Mouse (Mus musculus): ENCODE results near the gene Icos. TPM values are rescaled to one million over a fixed set of nuclear protein-coding genes. Genes with fewer than 3 reads are reported as not detected.

The Icos gene
- polyA plus RNA-seq, 1 experiment from 2014 or later, result 0.50 TPM

DNA sequence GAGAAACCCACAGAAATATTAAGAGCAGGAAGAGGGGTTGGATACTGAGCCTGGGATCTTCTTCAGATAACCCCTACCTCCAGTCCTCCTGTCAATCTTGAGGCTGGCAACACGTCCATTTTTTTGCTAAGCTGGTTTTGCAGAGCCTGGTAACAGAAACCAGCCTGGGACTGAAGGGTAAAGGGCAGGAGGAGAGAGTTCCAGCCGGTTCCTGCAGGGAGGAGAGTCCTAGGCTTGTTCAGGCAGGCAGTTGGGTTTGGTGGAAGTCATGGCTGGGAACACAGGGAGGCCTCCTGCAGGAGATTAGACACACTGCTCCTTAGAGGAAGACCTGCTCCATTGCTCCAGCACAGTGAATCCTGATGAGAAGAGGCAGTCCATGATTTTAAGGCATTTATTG, 10.2 kb upstream of the Icos start:
- Histone ChIP-seq H3K9ac (no peak overlapping the region), H3K27me3 (no peaks in the 10 kb centered on the region), H3K4me1 (no peaks in the 10 kb centered on the region), H3K4me3 (no peak overlapping the region), H3K9me3 (no peaks in the 10 kb centered on the region), H3K27ac (no peak overlapping the region), H3K36me3 (no peaks in the 10 kb centered on the region), H3K4me2 (replicated peaks) (no peak overlapping the region)
- no peak for ATAC-seq (ENCODE audit: insufficient number of reproducible peaks, insufficient read depth, low FRiP score, low TSS enrichment)
- WGBS, result 44% methylated on average over 2 of the region's 2 CpGs

DNA sequence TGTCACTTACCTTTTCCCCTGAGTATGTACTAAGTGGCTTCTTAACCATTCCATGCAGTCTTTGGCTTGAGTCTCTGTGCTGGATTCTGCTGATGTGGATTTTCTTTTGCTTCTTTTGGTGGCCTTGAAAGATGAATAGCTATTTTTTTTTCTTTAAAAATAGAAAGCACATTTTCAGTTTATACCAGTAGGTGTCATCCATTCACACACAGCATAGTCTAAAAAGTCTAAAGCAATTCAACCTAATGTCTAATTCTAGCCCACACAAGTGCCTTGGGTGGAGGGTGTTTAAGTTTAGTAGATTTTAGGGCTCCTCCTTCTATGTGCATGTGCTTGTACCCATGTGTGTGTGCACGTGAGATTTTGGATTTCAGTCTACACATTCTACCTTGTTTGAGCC, 6.9 kb upstream of the Icos start:
- H3K4me1 ChIP-seq, result no peaks in the 10 kb centered on the region
- no peak overlapping the region for H3K9ac ChIP-seq
- no peak overlapping the region for H3K4me3 ChIP-seq
- no peaks in the 10 kb centered on the region for H3K27me3 ChIP-seq
- WGBS, result 88% methylated on average over 1 of the region's 1 CpGs
- H3K9me3 ChIP-seq, result no peaks in the 10 kb centered on the region
- no peak for ATAC-seq (ENCODE audit: insufficient number of reproducible peaks, insufficient read depth, low FRiP score, low TSS enrichment)
- no peak overlapping the region for H3K27ac ChIP-seq
- H3K4me2 ChIP-seq (replicated peaks), result no peak overlapping the region
- H3K36me3 ChIP-seq, result no peaks in the 10 kb centered on the region

DNA sequence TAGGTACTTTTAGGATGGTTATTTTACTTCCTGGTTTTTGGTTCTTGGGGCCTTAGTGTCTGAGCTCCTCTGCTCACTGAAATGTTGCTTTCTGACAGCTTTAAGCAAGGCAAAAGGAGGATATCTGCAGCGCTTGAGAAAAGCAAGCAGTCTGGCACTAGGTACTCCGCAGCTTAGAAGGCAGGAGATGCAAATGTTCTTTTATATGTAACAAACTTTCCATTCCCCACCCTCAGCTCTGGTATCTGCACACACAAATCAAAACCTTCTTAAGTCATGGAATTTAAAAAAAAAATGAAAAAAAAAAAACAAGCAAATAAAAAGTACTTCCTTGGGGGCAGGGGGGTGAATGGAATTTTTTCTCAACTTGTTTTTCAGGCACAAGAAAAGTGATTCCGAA, 3.5 kb upstream of the Icos start:
- ATAC-seq (ENCODE audit: insufficient number of reproducible peaks, insufficient read depth, low FRiP score, low TSS enrichment), result no peak
- no peaks in the 10 kb centered on the region for H3K36me3 ChIP-seq
- H3K27ac ChIP-seq, result no peak overlapping the region
- H3K9ac ChIP-seq, result no peak overlapping the region
- no peaks in the 10 kb centered on the region for H3K27me3 ChIP-seq
- no peaks in the 10 kb centered on the region for H3K4me1 ChIP-seq
- no peaks in the 10 kb centered on the region for H3K9me3 ChIP-seq
- H3K4me2 ChIP-seq (replicated peaks), result no peak overlapping the region
- 84% methylated on average over 3 of the region's 3 CpGs for WGBS
- H3K4me3 ChIP-seq, result no peak overlapping the region

DNA sequence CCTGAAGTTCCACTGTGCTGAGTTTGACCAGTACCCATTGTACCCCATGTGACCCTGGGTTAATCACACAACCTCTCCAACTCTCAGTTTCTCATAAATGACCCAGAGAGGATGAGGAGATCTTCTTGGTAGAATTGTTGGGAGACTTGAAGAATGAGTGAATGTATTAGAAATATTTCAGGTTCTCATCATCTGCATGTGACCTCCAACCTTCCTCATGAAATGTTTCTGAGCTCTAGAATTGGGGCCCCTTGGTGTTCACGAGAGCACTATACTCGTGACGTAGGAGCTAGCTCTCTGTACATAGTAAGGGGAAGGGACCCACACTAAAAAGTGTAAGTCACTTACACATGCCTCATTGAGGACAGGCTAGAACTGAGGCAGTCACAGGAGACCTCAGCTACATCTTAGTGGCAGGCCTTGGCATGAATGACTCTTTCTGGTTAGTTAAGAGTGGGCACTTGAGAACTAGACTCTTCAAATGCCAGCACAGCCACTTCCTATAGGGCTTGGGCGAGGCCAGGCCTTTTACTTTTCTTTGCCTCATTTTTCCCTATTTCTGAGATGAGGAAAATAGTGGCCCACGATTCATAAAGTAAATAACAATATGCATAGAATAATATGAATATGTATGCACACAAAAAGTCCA, 2.0 kb upstream of the Icos start:
- Histone ChIP-seq H3K36me3 (no peaks in the 10 kb centered on the region), H3K4me3 (no peak overlapping the region), H3K9ac (no peak overlapping the region), H3K27ac (no peak overlapping the region), H3K4me1 (no peaks in the 10 kb centered on the region), H3K27me3 (no peaks in the 10 kb centered on the region), H3K4me2 (replicated peaks) (no peak overlapping the region), H3K9me3 (no peaks in the 10 kb centered on the region)
- ATAC-seq (ENCODE audit: insufficient number of reproducible peaks, insufficient read depth, low FRiP score, low TSS enrichment), result no peak
- 87% methylated on average over 5 of the region's 5 CpGs for WGBS

DNA sequence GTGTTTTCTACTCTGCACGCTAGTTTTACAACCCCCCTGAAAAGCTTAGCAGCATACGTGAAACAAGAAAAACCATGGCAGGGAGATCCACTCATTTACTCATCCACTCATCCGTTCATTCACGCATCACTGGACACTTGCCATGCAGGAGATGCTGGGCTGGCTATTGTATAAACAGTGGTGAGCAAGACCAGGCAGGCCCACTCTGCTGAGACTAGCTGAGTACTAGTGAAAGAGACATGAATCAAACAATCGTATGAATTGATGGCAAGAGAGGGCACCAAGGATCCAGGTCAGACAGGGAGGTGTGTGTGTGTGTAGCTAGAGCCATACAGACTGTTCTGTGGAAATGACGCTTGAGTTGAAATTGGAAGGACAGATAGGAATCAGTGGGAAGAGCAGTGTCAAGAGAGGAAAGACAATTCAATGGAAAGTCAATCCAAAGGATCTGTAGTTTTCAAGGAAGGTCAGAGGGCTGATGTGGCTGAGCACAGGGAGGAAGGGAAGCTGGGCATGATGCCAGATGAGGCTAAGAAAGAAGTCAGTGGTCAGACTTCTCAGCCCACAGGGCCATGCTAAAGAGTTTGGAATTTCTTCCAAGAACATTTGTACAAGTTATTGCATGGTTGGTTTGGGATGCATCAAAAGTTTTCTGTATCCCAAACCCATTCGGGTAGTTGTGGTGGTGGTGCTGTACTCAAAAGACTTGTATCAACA, 1.6 kb downstream of the Icos start:
- H3K27ac ChIP-seq, result no peak overlapping the region
- H3K36me3 ChIP-seq, result no peaks in the 10 kb centered on the region
- WGBS, result 70% methylated on average over 7 of the region's 7 CpGs
- ATAC-seq (ENCODE audit: insufficient number of reproducible peaks, insufficient read depth, low FRiP score, low TSS enrichment), result no peak
- H3K4me3 ChIP-seq, result no peak overlapping the region
- no peaks in the 10 kb centered on the region for H3K4me1 ChIP-seq
- no peaks in the 10 kb centered on the region for H3K9me3 ChIP-seq
- no peaks in the 10 kb centered on the region for H3K27me3 ChIP-seq
- H3K4me2 ChIP-seq (replicated peaks), result no peak overlapping the region
- H3K9ac ChIP-seq, result no peak overlapping the region

DNA sequence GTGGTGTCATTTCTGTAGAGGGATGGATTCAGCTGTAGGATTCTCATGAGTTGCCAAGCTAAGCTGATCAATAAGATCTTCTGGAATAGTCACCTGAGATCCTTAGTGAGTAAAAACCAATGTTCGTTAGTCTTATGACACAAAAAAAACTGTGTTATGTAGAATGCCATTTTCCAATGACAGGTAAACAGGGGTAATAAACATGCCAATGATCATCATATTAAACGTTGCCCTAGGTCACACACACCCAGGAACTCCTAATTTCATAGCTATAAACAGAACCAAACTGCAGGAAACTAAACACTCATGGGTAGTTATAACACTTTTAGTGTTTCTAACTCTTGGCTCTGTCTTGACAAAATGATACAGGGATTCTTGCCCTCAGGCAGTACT, 2.1 kb downstream of the Icos start:
- Histone ChIP-seq H3K4me1 (no peaks in the 10 kb centered on the region), H3K36me3 (no peaks in the 10 kb centered on the region), H3K27me3 (no peaks in the 10 kb centered on the region), H3K9me3 (no peaks in the 10 kb centered on the region), H3K4me2 (replicated peaks) (no peak overlapping the region), H3K27ac (no peak overlapping the region), H3K9ac (no peak overlapping the region), H3K4me3 (no peak overlapping the region)
- 76% methylated on average over 2 of the region's 2 CpGs for WGBS
- ATAC-seq (ENCODE audit: insufficient number of reproducible peaks, insufficient read depth, low FRiP score, low TSS enrichment), result no peak

DNA sequence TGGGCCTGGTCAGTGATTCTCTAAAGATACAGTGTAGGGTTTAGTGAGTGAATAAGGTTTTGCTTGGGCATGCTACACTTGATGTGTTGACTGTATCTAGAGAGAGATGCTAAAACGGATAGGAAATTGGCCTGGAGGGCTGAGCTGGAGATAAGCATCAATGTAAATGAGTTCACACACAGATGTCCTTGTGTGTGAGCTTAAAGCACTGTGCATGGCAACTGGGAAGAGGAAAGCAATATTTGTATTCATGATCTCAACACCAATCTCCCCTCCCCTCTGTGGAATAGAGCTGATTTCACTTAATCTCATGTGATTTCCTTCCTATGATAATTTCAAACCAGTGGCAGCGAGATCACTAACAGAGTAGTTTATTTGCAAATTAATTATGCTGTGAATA, 7.3 kb downstream of the Icos start:
- no peak overlapping the region for H3K4me2 ChIP-seq (replicated peaks)
- H3K27me3 ChIP-seq, result no peaks in the 10 kb centered on the region
- WGBS, result 48% methylated on average over 2 of the region's 2 CpGs
- H3K9me3 ChIP-seq, result no peaks in the 10 kb centered on the region
- no peaks in the 10 kb centered on the region for H3K36me3 ChIP-seq
- no peak overlapping the region for H3K9ac ChIP-seq
- H3K27ac ChIP-seq, result no peak overlapping the region
- ATAC-seq (ENCODE audit: insufficient number of reproducible peaks, insufficient read depth, low FRiP score, low TSS enrichment), result no peak
- H3K4me3 ChIP-seq, result no peak overlapping the region
- H3K4me1 ChIP-seq, result no peaks in the 10 kb centered on the region

GRCm38 (mm10) chr1:60986141-60986540, 8.4 kb downstream of the Icos start:
- no peak overlapping the region for H3K4me2 ChIP-seq (replicated peaks)
- no peak overlapping the region for H3K4me3 ChIP-seq
- no peaks in the 10 kb centered on the region for H3K4me1 ChIP-seq
- ATAC-seq (ENCODE audit: insufficient number of reproducible peaks, insufficient read depth, low FRiP score, low TSS enrichment), result no peak
- H3K9ac ChIP-seq, result no peak overlapping the region
- no peaks in the 10 kb centered on the region for H3K36me3 ChIP-seq
- 81% methylated on average over 5 of the region's 5 CpGs for WGBS
- H3K9me3 ChIP-seq, result no peaks in the 10 kb centered on the region
- no peaks in the 10 kb centered on the region for H3K27me3 ChIP-seq
- H3K27ac ChIP-seq, result no peak overlapping the region

DNA sequence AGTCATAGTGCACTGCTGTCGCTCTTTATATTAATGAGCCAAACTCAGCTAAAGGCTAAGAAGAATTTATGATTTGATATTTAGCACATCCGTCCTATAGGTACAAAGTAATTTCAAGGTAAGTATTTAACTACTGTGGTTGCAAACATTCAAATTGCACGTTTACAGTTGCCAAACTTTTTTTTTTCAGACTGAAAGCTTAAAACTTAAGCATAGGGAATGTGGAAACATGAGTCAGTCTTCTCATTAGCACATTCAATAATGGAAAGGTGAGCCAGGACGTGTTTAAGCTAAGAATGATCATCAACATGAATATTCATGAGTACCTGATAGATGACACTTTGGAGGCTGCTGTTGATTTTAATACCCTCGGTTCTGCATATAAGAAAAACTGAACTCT, 11.4 kb downstream of the Icos start:
- H3K27me3 ChIP-seq, result no peaks in the 10 kb centered on the region
- H3K4me2 ChIP-seq (replicated peaks), result no peak overlapping the region
- no peak overlapping the region for H3K27ac ChIP-seq
- H3K9ac ChIP-seq, result no peak overlapping the region
- no peak overlapping the region for H3K4me3 ChIP-seq
- ATAC-seq (ENCODE audit: insufficient number of reproducible peaks, insufficient read depth, low FRiP score, low TSS enrichment), result no peak
- no peaks in the 10 kb centered on the region for H3K36me3 ChIP-seq
- no peaks in the 10 kb centered on the region for H3K9me3 ChIP-seq
- H3K4me1 ChIP-seq, result no peaks in the 10 kb centered on the region
- 77% methylated on average over 5 of the region's 5 CpGs for WGBS

GRCm38 (mm10) chr1:60990305-60990704, 12.6 kb downstream of the Icos start:
- no peak overlapping the region for H3K27ac ChIP-seq
- H3K36me3 ChIP-seq, result no peaks in the 10 kb centered on the region
- ATAC-seq (ENCODE audit: insufficient number of reproducible peaks, insufficient read depth, low FRiP score, low TSS enrichment), result no peak
- no peaks in the 10 kb centered on the region for H3K4me1 ChIP-seq
- H3K4me2 ChIP-seq (replicated peaks), result no peak overlapping the region
- H3K9ac ChIP-seq, result no peak overlapping the region
- H3K27me3 ChIP-seq, result no peaks in the 10 kb centered on the region
- H3K9me3 ChIP-seq, result no peaks in the 10 kb centered on the region
- 68% methylated on average over 8 of the region's 8 CpGs for WGBS
- no peak overlapping the region for H3K4me3 ChIP-seq

GRCm38 (mm10) chr1:60998008-60998557, 20.4 kb downstream of the Icos start:
- Histone ChIP-seq H3K4me2 (replicated peaks) (no peak overlapping the region), H3K9ac (no peak overlapping the region), H3K36me3 (no peaks in the 10 kb centered on the region), H3K27me3 (no peaks in the 10 kb centered on the region), H3K4me1 (no peaks in the 10 kb centered on the region), H3K9me3 (no peaks in the 10 kb centered on the region), H3K27ac (no peak overlapping the region), H3K4me3 (no peak overlapping the region)
- ATAC-seq (ENCODE audit: insufficient number of reproducible peaks, insufficient read depth, low FRiP score, low TSS enrichment), result no peak
- WGBS, result 88% methylated on average over 3 of the region's 3 CpGs

GRCm38 (mm10) chr1:60998689-60999088, 21.0 kb downstream of the Icos start:
- Histone ChIP-seq H3K36me3 (no peaks in the 10 kb centered on the region), H3K4me1 (no peaks in the 10 kb centered on the region), H3K9ac (no peak overlapping the region), H3K4me3 (no peak overlapping the region), H3K4me2 (replicated peaks) (no peak overlapping the region), H3K27me3 (no peaks in the 10 kb centered on the region), H3K9me3 (no peaks in the 10 kb centered on the region), H3K27ac (no peak overlapping the region)
- WGBS, result 71% methylated on average over 2 of the region's 2 CpGs
- ATAC-seq (ENCODE audit: insufficient number of reproducible peaks, insufficient read depth, low FRiP score, low TSS enrichment), result no peak
